Mouse (Mus musculus) C2C12 (cell line): ENCODE data around the gene Gm49396. TPM values are rescaled to one million over a fixed set of nuclear protein-coding genes. Genes with fewer than 3 reads are reported as not detected.

Source experiments
- H3K27me3 ChIP-seq: one replicate; pipeline ENCODE4 v1.6.1; 2011; ENCODE audit not compliant: control insufficient read depth, insufficient read depth, insufficient read length
- H3K36me3 ChIP-seq: one replicate; pipeline ENCODE4 v1.6.1; 2011; ENCODE audit not compliant: control insufficient read depth, insufficient read depth
- H3K4me3 ChIP-seq: one replicate; pipeline ENCODE4 v1.5.1; 2011; ENCODE audit warnings: mild to moderate bottlenecking, control low read depth; ENCODE audit not compliant: poor library complexity, insufficient read depth, severe bottlenecking
- H3K79me2 ChIP-seq: one replicate; pipeline ENCODE4 v1.6.1; 2011; ENCODE audit not compliant: control insufficient read depth, insufficient read depth
- H3K79me3 ChIP-seq: one replicate; pipeline ENCODE4 v1.6.1; 2011; ENCODE audit warnings: low read depth, control low read depth
- H3ac ChIP-seq: one replicate; pipeline ENCODE3; 2011; ENCODE audit warnings: low read depth; ENCODE audit not compliant: control insufficient read depth, insufficient read length
- CEBPB ChIP-seq: IDR thresholded peaks from one replicate; pipeline ENCODE4 v1.6.1; 2011; ENCODE audit warnings: low read depth, mild to moderate bottlenecking, control low read depth, moderate library complexity
- CTCF ChIP-seq: IDR thresholded peaks from one replicate; pipeline ENCODE4 v1.5.1; 2011; ENCODE audit not compliant: control insufficient read depth, insufficient read depth, insufficient read length
- FOSL1 ChIP-seq: IDR thresholded peaks from one replicate; pipeline ENCODE4 v1.8.0; 2011; ENCODE audit warnings: mild to moderate bottlenecking, low read length; ENCODE audit not compliant: poor library complexity, insufficient read depth, severe bottlenecking
- MAX ChIP-seq: IDR thresholded peaks from one replicate; pipeline ENCODE4 v1.6.1; 2011; ENCODE audit warnings: mild to moderate bottlenecking, control low read depth
- MYOD1 ChIP-seq: IDR thresholded peaks from one replicate; pipeline ENCODE4 v1.6.1; 2011; ENCODE audit warnings: low read depth; ENCODE audit not compliant: control insufficient read depth, insufficient read length
- MYOG ChIP-seq: IDR thresholded peaks from one replicate; pipeline ENCODE4 v1.6.1; 2011; ENCODE audit not compliant: control insufficient read depth, insufficient read length; ENCODE audit errors: extremely low read depth
- USF1 ChIP-seq: IDR thresholded peaks from one replicate; pipeline ENCODE4 v1.6.1; 2011; ENCODE audit warnings: low read depth, mild to moderate bottlenecking, control low read depth, moderate library complexity
- polyA plus RNA-seq: library from polyadenylated mRNA; unstranded; fragments of >200 nt; fragmentation: generic; extraction: Trizol; gene quantifications from one replicate; pipeline ENCODE4 v1.2.1, GENCODE M21; 2012; ENCODE audit warnings: missing spikeins

The Gm49396 gene
- polyA plus RNA-seq, 1 experiment, result 0.73 TPM

DNA sequence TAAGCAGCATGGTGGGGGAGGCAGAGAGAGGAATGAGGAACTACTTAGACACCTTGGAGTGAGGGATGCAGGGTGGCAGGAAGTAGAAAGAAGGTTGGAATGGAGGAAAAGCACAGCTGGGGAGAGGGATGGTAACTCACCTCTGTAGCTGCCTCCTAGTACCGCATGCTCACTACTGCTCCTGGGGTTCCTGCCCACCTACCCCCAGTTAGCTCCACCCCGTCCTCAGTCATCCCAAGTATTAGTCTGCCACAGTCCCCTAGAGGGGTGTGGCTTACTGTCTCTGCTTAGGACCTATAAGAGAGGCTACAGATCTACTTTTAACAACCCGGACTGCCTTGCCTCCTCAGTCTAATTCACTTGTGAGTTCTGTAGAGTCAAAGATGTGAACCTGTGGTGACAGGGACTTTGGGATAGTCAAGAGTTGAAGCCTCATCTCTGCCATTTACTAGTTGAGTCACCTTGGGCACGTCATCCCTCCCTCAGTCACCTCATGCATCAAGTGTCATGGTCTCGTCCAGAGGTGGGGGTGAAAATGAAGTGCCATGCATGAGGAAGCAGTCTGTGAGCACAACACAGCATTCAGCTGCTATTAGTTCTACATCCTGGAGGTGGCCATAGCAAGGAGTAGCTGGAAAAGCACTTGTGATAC, 29.8 kb downstream of the Gm49396 start:
- Histone ChIP-seq H3K79me3 (peaks cover 3% of the 10 kb centered on the region), H3K27me3 (peaks cover 24% of the 10 kb centered on the region), H3K79me2 (peaks cover 6% of the 10 kb centered on the region), H3K36me3 (no peaks in the 10 kb centered on the region), H3ac (no peak overlapping the region), H3K4me3 (no peak overlapping the region)
- TF ChIP-seq USF1 (no peak), CTCF (no peak), MYOG (no peak), MYOD1 (no peak), MAX (no peak), FOSL1 (no peak), CEBPB (no peak)

DNA sequence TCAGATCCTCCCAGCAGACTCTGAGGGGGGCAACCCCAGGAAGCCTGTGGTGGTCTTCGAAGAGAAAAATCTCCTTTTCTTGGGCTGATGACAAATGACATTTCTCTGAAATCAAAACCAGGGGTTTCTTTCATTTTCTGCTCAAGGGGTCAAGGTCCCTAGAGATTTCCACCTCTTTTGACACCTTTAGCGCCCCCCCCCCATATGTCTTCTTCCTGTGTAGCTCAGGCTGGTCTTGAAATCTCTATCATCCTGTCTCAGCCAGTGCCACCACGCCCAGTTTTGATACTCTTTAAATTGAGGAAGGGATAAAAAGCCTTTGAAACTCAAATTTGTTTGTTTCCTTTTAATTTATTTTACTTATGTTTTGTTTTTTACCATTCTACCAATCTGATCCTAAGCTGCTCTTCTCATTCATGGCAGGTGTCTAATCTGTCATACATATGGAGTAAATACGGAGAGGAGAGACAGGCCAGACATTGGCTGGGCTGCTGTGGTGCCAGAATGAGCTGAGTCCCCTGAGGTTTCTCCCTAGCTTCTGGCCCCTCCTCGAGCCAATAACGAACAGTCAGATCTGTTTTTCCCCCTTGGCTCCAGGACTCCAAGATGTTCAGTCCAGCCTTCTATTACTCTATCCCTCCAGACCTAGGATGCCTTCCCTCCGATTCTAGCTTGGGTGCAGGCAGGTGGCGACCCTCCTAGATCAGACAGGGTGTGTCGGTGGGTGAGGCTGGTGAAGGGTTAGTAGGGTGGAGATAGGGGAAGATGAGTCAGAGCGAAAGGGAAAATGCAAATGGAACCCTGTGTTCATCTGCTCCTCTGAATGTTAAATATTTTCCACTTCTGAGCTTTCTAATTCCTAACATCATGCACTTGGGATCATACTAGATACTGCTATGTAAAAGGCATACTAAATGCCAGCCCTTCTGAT, 30.7 kb downstream of the Gm49396 start:
- Histone ChIP-seq H3K4me3 (no peak overlapping the region), H3K79me3 (no peaks in the 10 kb centered on the region), H3ac (no peak overlapping the region), H3K79me2 (no peaks in the 10 kb centered on the region), H3K27me3 (peaks cover 33% of the 10 kb centered on the region), H3K36me3 (no peaks in the 10 kb centered on the region)
- TF ChIP-seq FOSL1 (no peak), MAX (no peak), MYOD1 (no peak), USF1 (no peak), CTCF (no peak), CEBPB (no peak), MYOG (no peak)

DNA sequence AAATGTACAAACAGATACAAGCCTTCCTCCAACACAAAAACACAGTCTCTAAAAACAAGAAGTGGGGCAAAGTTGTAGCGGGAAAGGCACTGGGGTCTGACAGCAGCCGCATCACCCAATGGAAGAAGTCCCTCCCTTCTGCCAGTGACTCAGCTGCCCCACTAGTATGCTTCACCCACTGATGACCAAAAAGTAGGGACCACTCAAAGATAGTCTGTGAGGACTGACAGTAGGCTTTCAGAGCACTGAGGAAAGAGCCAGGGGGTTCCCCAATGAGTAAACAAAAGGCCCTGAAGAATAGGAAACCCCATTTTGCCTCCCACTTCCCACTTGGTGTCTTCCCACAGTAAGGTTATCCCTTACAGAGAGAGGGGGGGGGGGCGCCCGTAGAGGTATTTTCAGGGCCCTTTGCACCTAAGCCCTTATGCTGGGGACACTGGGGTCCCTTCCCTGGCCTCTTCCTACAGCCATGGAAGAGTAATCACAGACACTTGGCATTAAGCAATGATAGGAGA, 31.4 kb downstream of the Gm49396 start:
- TF ChIP-seq USF1, result no peak

DNA sequence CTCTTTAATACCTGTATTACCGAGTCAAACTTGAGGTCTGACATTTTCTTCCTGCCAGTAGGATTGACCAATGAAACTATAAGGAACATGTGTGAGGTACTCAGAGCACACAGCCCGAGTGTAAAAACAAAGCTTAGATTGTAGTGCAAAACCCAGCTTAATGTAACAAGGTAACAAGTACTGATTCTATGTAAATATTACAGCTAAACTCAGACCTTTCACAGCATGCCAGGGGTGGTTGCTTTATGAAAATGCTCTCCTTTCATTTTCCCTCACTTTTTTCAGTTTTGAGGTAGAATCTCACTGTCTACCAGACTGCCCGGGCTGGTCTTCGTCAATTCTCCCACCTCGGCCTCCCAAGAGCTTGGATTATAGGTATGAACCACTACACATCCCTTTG, 32.9 kb downstream of the Gm49396 start:
- H3K79me3 ChIP-seq, result no peaks in the 10 kb centered on the region
- TF ChIP-seq CEBPB, result no peak
- no peak for TF ChIP-seq MAX
- no peak for TF ChIP-seq FOSL1
- TF ChIP-seq CTCF, result no peak
- TF ChIP-seq MYOD1, result no peak
- no peak for TF ChIP-seq MYOG
- no peak for TF ChIP-seq USF1
- no peaks in the 10 kb centered on the region for H3K79me2 ChIP-seq
- H3K36me3 ChIP-seq, result no peaks in the 10 kb centered on the region
- peaks cover 43% of the 10 kb centered on the region for H3K27me3 ChIP-seq
- H3K4me3 ChIP-seq, result no peak overlapping the region
- H3ac ChIP-seq, result no peak overlapping the region

More for the DNA sequence above, 31.4 kb downstream of the Gm49396 start:
- Histone ChIP-seq H3K27me3 (peaks cover 37% of the 10 kb centered on the region), H3K79me3 (no peaks in the 10 kb centered on the region), H3K79me2 (no peaks in the 10 kb centered on the region), H3K4me3 (no peak overlapping the region), H3ac (no peak overlapping the region), H3K36me3 (no peaks in the 10 kb centered on the region)

DNA sequence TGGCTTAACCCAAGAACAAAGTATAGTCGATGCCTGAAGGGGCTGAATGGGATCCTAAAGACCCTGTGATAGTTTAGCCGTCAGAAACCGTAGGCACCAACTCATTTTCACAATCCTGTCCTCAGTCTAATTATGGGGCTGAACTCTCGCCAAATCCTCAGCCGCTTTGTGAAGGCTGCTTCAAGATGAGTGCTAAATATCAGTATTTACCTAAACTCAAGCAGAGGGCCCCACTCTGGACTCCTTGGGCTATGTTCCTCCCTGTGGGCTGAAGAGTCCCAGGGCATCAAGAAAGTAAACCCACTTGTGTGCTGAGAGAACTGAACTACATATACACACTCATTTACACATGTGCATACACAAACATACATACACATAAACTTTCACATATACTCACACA, 33.7 kb downstream of the Gm49396 start:
- Histone ChIP-seq H3ac (no peak overlapping the region), H3K36me3 (no peaks in the 10 kb centered on the region), H3K27me3 (peaks cover 43% of the 10 kb centered on the region), H3K79me2 (no peaks in the 10 kb centered on the region), H3K4me3 (no peak overlapping the region), H3K79me3 (no peaks in the 10 kb centered on the region)
- TF ChIP-seq MYOG, result no peak
- no peak for TF ChIP-seq CEBPB
- no peak for TF ChIP-seq MAX
- TF ChIP-seq MYOD1, result no peak
- no peak for TF ChIP-seq FOSL1
- no peak for TF ChIP-seq USF1
- no peak for TF ChIP-seq CTCF
